Mouse (Mus musculus): ENCODE measurements around the gene Eprs.

- TF ChIP-seq POLR2A (IDR thresholded peaks at IDR 0.05; ENCODE audit: borderline replicate concordance, insufficient read depth, low read length), result no peak
- no peak for TF ChIP-seq CTCF (IDR thresholded peaks at IDR 0.05; ENCODE audit: borderline replicate concordance, insufficient read depth, low read depth, low read length)
Observed at GRCm38 (mm10) chr1:185354731-185355130, 8.1 kb upstream of the Eprs start.

Data from cerebellum, adult 2 months (tissue).